Mouse (Mus musculus): ENCODE data around the gene Mgat4a. TPM values are rescaled to one million over a fixed set of nuclear protein-coding genes. Genes with fewer than 3 reads are reported as not detected.

Mgat4a gene
- polyA plus RNA-seq, 1 experiment from 2014 or later, result 1.7 TPM

DNA sequence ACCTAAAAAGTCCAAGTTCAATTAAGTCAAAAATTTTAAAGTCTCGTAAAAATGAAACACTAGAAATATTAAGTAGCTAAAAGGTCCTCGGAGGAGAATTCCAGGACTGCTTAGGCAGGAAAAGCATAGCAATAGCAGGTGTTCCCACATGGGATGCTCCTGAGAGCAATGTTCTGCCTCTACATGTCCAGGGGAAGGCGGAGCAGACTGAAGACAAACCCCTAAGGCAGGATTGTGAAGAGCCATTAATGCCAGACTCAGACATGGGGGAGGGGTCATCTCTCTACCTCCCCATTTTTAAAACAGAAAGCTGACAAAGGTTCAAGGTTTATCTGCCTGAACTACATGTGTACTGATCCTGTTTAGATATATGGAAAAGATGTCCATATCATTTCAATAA, 45.7 kb downstream of the Mgat4a start:
- POLR2A ChIA-PET, result no interaction called here
- DNase-seq (ENCODE audit: low read depth, low spot score) (no peak), ATAC-seq (no peak)
- in situ Hi-C loops (cut with MboI; ENCODE audit: low pct_unique_long_range_greater_than_20kb), result no loop called here
- H3K27me3 ChIP-seq, result no peaks in the 10 kb centered on the region
- CTCF ChIA-PET, result no interaction called here
- no peak for TF ChIP-seq CTCF (IDR thresholded peaks at IDR 0.05)

DNA sequence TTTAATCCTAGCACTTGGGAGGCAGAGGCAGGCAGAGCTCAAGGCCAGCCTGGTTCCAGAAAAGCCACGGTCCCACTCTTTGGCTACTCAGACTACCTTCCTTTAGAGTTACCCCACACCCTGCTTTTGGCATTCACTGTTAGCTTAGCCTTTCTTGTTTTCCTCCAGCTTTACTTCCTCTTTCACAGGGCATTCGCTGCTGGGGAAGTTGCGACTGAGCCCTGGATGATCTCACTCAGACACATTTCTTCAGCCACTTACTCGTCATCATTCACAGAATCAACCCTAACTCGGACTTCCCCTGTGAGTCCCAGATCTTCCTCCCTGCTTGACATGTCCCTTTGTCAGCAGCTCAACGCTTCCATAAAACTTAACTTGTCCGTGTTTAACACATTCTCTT, 49.1 kb downstream of the Mgat4a start:
- ChIA-PET CTCF (no interaction called here), POLR2A (interaction anchor here (0.5 kb wide), 1 partner anchor 164 kb away, joined by 7 read pairs; no protein-coding TSS in a partner anchor)
- no peak for TF ChIP-seq CTCF (IDR thresholded peaks at IDR 0.05)
- no peak for ATAC-seq
- no peaks in the 10 kb centered on the region for H3K27me3 ChIP-seq
- DNase-seq (ENCODE audit: low read depth, low spot score), result no peak
- in situ Hi-C loops (cut with MboI; ENCODE audit: low pct_unique_long_range_greater_than_20kb), result no loop called here

DNA sequence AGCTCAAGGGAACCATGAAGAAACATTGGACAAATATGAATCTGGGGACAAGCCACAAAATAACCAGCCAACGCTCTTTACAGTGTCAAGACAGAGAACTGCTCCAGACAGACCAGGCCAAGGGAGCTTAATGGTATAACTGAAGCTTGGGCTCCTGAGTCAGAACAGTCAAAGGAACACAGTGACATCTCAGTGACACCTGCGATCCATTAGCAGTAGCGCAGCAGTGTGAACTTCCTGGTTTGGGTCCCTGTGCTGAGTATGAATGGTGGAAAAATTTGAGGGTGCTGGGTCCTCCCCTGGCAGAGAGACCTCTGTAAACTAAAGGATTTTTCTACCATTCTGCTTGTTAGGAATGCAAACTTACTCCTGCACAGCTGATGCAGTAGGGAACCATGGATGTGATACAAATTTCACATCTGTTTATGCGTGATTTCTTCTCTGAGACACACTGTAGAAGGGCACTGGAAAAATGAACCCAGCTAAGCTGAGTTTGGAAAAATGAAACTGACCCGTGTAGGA, 50.1 kb downstream of the Mgat4a start:
- DNase-seq (ENCODE audit: low read depth, low spot score), result no peak
- in situ Hi-C loops (cut with MboI; ENCODE audit: low pct_unique_long_range_greater_than_20kb), result no loop called here
- no peak for TF ChIP-seq CTCF (IDR thresholded peaks at IDR 0.05)
- no peaks in the 10 kb centered on the region for H3K27me3 ChIP-seq
- no peak for ATAC-seq
- CTCF ChIA-PET, result no interaction called here
- POLR2A ChIA-PET, result no interaction called here

DNA sequence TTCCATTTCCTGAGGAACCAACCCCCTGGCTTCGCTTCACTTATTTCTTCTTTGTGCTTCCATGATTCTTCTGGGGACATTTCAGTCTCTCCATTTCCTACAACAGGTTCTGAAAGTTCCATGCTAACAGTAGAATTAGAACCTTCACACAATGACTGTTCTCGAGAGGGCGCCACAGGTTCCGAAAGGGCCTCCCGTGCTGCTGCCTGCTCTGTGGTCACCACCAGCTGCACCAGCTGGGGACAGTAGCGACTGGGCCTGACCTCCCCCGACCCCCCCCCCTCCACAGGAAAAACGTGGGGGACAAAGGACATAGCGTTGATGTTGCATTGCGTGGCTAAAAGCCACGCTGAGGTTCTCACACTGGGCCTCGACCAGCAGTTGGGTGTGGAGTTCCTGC, 52.3 kb downstream of the Mgat4a start:
- ChIA-PET POLR2A (no interaction called here), CTCF (no interaction called here)
- TF ChIP-seq CTCF (IDR thresholded peaks at IDR 0.05), result no peak
- ATAC-seq (no peak), DNase-seq (ENCODE audit: low read depth, low spot score) (no peak)
- H3K27me3 ChIP-seq, result no peaks in the 10 kb centered on the region
- in situ Hi-C loops (cut with MboI; ENCODE audit: low pct_unique_long_range_greater_than_20kb), result no loop called here

DNA sequence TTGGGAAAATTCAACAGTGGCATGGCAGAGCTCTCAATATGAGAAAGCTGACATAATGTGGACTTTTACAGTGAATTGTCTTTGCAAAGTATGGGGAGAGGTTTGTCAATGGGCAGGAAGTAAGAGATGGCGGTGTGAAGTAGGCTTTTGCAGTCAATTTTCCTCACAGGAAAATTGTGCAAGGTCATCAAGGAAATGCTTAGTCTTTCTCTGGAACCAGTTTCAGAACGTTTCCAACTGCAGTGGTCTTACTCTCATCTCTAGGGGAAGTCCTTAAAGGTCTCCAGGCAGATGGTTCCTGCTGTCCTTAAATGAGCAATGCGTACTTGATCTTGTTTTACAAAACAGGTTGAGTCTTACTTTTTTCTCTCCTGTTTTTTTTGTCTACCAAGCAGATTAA, 53.8 kb downstream of the Mgat4a start:
- CTCF ChIA-PET, result interaction anchor here (1.4 kb wide), 1 partner anchor 11 kb away, joined by 4 read pairs; no protein-coding TSS in a partner anchor
- no peak for DNase-seq (ENCODE audit: low read depth, low spot score)
- H3K27me3 ChIP-seq, result no peaks in the 10 kb centered on the region
- in situ Hi-C loops (cut with MboI; ENCODE audit: low pct_unique_long_range_greater_than_20kb), result no loop called here
- no peak for ATAC-seq
- no peak for TF ChIP-seq CTCF (IDR thresholded peaks at IDR 0.05)
- POLR2A ChIA-PET, result no interaction called here

DNA sequence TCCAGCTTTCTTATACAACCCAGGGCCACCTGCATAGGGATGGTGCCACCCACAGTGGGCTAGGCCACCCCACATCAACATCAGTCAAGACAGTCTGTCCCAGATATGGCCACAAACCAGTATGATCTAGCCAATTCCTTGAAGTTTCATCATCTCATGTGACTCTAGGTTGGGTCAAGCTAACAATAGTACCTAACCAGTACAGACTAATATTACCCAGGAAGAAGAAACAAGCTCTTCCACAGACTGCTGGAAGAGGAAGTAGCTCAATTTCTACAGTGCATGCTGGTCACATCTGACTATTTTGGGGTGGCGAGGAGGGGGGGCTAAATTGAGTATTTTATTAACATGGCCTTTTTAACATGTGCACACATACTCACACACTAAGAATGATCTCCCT, 54.4 kb downstream of the Mgat4a start:
- H3K27me3 ChIP-seq, result no peaks in the 10 kb centered on the region
- in situ Hi-C loops (cut with MboI; ENCODE audit: low pct_unique_long_range_greater_than_20kb), result no loop called here
- POLR2A ChIA-PET, result no interaction called here
- no peak for TF ChIP-seq CTCF (IDR thresholded peaks at IDR 0.05)
- CTCF ChIA-PET, result interaction anchor here (1.4 kb wide), 1 partner anchor 10 kb away, joined by 4 read pairs; no protein-coding TSS in a partner anchor
- ATAC-seq (no peak), DNase-seq (ENCODE audit: low read depth, low spot score) (no peak)

DNA sequence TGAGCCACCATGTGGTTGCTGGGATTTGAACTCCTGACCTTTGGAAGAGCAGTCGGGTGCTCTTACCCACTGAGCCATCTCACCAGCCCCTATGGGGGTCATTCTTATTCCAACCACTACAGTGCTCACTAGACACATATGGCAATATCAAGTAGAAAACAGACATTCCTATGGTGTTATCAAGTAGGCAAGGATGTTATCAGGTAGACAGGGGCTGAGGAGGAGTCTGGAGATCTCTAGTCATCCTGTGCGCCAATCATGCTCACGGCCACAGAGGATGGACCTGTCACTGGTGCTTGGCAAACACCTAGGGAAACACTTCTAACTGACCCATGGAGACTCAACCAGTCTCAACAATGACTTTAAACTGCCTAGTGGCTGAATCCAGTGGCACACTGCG, 56.2 kb downstream of the Mgat4a start:
- TF ChIP-seq CTCF (IDR thresholded peaks at IDR 0.05), result no peak
- ATAC-seq, result no peak
- in situ Hi-C loops (cut with MboI; ENCODE audit: low pct_unique_long_range_greater_than_20kb), result no loop called here
- DNase-seq (ENCODE audit: low read depth, low spot score), result no peak
- CTCF ChIA-PET, result no interaction called here
- no peaks in the 10 kb centered on the region for H3K27me3 ChIP-seq
- POLR2A ChIA-PET, result interaction anchor here (0.7 kb wide), 1 partner anchor 70 kb away, joined by 4 read pairs; no protein-coding TSS in a partner anchor

DNA sequence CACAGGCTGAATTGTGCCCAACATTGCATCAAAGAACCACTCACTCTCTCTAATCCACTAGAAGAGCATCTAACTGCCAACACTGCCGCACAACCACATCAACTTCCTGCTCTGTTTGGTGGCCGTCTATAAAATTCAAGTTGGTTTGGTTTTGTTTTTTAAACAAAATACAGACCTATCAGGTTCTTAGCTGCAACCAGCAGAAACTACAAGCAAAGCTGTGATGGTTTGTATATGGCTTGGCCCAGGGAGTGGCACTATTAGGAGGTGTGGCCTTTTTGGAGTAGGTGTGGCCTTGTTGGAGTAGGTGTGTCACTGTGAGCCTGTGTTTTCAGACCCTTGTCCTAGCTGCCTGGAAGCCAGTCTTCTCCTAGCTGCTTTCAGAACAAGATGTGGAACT, 59.5 kb downstream of the Mgat4a start:
- ChIA-PET POLR2A (no interaction called here), CTCF (interaction anchor here (1.5 kb wide), 1 partner anchor 10 kb away, joined by 3 read pairs; no protein-coding TSS in a partner anchor)
- in situ Hi-C loops (cut with MboI; ENCODE audit: low pct_unique_long_range_greater_than_20kb), result no loop called here
- TF ChIP-seq CTCF (IDR thresholded peaks at IDR 0.05), result no peak
- no peaks in the 10 kb centered on the region for H3K27me3 ChIP-seq
- DNase-seq (ENCODE audit: low read depth, low spot score), result no peak
- ATAC-seq, result no peak

DNA sequence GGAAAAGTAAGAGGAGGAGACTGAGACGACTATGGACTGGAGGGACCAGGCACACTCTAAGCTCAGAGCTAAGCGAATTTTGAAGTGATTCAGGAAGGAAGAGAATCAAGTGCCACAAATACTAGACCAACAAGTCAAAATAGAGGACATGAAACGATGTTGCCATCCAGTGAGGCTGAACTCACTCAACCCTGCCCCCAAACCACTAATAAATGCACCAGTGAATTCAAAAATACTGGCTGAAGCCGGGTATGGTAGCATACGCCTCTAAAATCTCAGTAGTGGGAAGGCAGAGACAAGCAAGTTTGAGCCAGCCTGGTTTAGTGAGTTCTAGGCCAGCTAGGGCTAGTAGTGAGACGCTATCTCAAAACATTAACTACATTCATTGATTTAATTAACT, 60.1 kb downstream of the Mgat4a start:
- H3K27me3 ChIP-seq, result no peaks in the 10 kb centered on the region
- no peak for ATAC-seq
- ChIA-PET CTCF (interaction anchor here (1.1 to 1.5 kb wide), 2 partner anchors 10 to 152 kb away, joined by 3 read pairs; no protein-coding TSS in a partner anchor), POLR2A (no interaction called here)
- in situ Hi-C loops (cut with MboI; ENCODE audit: low pct_unique_long_range_greater_than_20kb), result no loop called here
- DNase-seq (ENCODE audit: low read depth, low spot score), result no peak
- TF ChIP-seq CTCF (IDR thresholded peaks at IDR 0.05), result no peak

DNA sequence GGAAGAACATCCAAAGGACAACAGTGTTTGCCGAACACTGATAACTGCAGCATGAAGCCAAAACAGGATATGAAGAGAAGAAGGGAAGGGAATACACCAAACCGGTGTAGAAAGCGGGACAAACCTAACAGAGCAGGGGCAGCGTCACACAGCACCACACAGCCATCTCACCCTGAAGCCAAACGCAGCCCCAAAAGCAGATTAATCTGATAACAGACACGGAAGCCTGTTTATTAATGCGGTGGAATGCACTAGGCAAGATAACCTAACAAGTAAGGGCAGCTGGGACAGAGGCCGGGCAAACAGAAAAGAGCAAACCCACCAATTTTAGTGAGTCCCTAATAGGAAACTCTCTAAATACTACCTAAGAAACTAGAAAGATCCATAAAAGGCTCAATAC, 61.1 kb downstream of the Mgat4a start:
- no peak for ATAC-seq
- ChIA-PET CTCF (no interaction called here), POLR2A (no interaction called here)
- DNase-seq (ENCODE audit: low read depth, low spot score), result no peak
- no peak for TF ChIP-seq CTCF (IDR thresholded peaks at IDR 0.05)
- H3K27me3 ChIP-seq, result no peaks in the 10 kb centered on the region
- in situ Hi-C loops (cut with MboI; ENCODE audit: low pct_unique_long_range_greater_than_20kb), result no loop called here

DNA sequence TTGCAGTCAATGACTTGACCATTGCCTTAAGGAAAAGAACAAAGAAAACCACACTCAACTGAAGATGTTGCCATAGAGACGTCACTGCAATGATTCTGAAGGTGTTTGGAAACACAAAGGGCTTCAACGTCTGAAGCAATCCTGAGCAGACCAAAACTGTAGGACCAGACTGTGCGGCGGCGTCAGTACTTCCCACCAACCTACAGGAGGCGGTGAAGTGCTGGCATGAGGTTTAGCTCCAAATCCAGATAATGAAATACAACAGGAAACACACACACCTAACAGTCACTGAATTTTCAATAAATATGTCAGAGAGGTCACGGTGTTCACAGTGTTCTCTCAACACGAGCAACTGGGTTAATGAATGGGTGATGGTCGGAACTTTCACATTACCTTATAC, 61.7 kb downstream of the Mgat4a start:
- ChIA-PET CTCF (no interaction called here), POLR2A (no interaction called here)
- no peak for ATAC-seq
- no peak for TF ChIP-seq CTCF (IDR thresholded peaks at IDR 0.05)
- in situ Hi-C loops (cut with MboI; ENCODE audit: low pct_unique_long_range_greater_than_20kb), result no loop called here
- no peak for DNase-seq (ENCODE audit: low read depth, low spot score)
- no peaks in the 10 kb centered on the region for H3K27me3 ChIP-seq

DNA sequence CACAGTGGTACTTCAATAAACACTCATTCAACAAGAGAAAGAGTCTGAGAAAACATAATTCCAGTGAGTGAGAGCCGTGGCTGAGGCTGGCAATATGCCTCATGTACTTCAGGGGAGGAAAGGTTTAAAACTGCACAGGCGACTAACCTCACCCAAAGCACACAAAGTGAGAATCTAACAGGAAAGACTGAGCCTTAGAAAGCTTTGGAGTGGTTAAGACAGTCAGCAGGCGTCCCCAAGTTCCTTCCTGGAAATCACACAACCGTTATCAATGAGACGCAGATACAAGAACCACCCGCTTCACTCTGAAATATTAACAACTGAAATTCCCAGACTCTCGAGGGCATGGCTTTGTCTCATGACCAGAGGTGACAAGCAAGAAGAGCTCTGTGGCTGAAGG, 62.4 kb downstream of the Mgat4a start:
- ChIA-PET POLR2A (no interaction called here), CTCF (no interaction called here)
- ATAC-seq (no peak), DNase-seq (ENCODE audit: low read depth, low spot score) (no peak)
- no peak for TF ChIP-seq CTCF (IDR thresholded peaks at IDR 0.05)
- in situ Hi-C loops (cut with MboI; ENCODE audit: low pct_unique_long_range_greater_than_20kb), result no loop called here
- no peaks in the 10 kb centered on the region for H3K27me3 ChIP-seq

All from Patski (cell line).